Mouse (Mus musculus) G1E (cell line): Measurements from ENCODE around the gene Stac3.

Experiments used
- CTCF ChIP-seq: IDR thresholded peaks from 2 replicates; pipeline ENCODE4 v1.5.1; 2012; ENCODE audit warnings: low read depth, low read length, inconsistent platforms, mixed read lengths
- GATA1 ChIP-seq: IDR thresholded peaks from 2 replicates; pipeline ENCODE4 v1.6.1; 2012; ENCODE audit warnings: borderline replicate concordance, low read length, inconsistent platforms, mixed read lengths
- GATA2 ChIP-seq: IDR thresholded peaks from 2 replicates; pipeline ENCODE4 v1.6.1; 2012; ENCODE audit warnings: low read depth, low read length, inconsistent platforms, borderline replicate concordance
- POLR2AphosphoS5 ChIP-seq: IDR thresholded peaks from 2 replicates; pipeline ENCODE4 v1.6.1; 2012; ENCODE audit warnings: low read depth, low read length, inconsistent platforms; ENCODE audit not compliant: insufficient replicate concordance
- TAL1 ChIP-seq: conservative IDR thresholded peaks from 2 replicates; pipeline ENCODE4 v1.6.1; 2012; ENCODE audit warnings: low read depth, low read length, inconsistent platforms, mixed read lengths

DNA sequence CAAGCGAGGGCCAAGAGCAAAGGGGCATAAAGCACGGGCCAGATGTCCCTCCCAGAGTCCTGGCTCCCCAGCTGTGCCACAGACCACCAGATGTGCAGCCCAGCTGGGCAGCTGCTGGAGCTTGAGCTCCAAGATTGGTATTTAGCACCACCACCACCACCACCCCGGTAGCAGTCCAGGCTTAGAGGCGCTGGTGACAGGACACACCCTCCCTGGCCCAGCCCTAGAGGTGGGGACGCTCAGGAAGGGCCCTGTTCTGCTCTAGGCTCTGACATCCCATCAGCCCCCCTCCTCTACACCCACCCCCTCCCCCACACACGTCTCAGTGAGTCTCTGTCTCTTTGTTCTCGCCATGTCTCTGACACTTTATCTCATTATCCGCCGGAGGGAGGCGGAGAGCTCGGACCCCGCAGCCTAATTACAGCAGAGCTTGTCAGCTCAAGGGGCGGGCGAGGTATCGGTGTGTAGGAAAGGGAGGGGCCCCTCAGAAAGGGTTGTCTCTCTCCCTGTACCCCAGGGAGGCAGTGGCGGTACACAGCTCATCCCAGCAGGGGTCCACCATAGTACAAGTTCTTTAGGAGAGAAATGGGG lies 12.1 kb downstream of the Stac3 start:
- TF ChIP-seq GATA1 = no peak
- no peak for TF ChIP-seq CTCF
- TF ChIP-seq POLR2AphosphoS5 = no peak
- no peak for TF ChIP-seq TAL1
- TF ChIP-seq GATA2 = no peak
